Mouse (Mus musculus) forebrain, postnatal 0 days (tissue): ENCODE measurements around the gene Olfr56. TPM values are rescaled to one million over a fixed set of nuclear protein-coding genes. Genes with fewer than 3 reads are reported as not detected.
"Not testable (repeated sequence)": the region's sequence is repeated elsewhere in the genome, so short reads cannot be mapped to it uniquely, and the experiment has no call there.

ENCODE experiments used
- ATAC-seq: fragments of 200-750 bp; cut with Nextera tagmentation; 2 replicates; pipeline ENCODE4 v1.8.0; 2017; ENCODE audit warnings: mild to moderate bottlenecking, moderate library complexity
- DNase-seq: peaks from one replicate; pipeline ENCODE4 v3.0.0-alpha.2; 2015
- H3K27ac ChIP-seq: fragments of 300-500 bp; sonication (generic); 2 replicates; pipeline ENCODE4 v1.5.1; 2014; ENCODE audit warnings: low read depth, mild to moderate bottlenecking, antibody characterized with exemption, low read length, moderate library complexity, mixed read lengths
- H3K27me3 ChIP-seq: fragments of 300-500 bp; sonication (generic); 2 replicates; pipeline ENCODE4 v1.6.1; 2014; ENCODE audit warnings: mild to moderate bottlenecking, low read length, mixed read lengths; ENCODE audit not compliant: insufficient read depth
- H3K36me3 ChIP-seq: fragments of 300-500 bp; sonication (generic); 2 replicates; pipeline ENCODE4 v1.6.1; 2014; ENCODE audit warnings: mild to moderate bottlenecking, moderate library complexity; ENCODE audit not compliant: insufficient read depth
- H3K4me1 ChIP-seq: fragments of 300-500 bp; sonication (generic); 2 replicates; pipeline ENCODE4 v1.6.1; 2014; ENCODE audit warnings: antibody characterized with exemption; ENCODE audit not compliant: insufficient read depth
- H3K4me2 ChIP-seq: fragments of 300-500 bp; sonication (generic); 2 replicates; pipeline ENCODE4 v1.6.1; 2014; ENCODE audit warnings: low read depth, mild to moderate bottlenecking, moderate library complexity
- H3K4me3 ChIP-seq: fragments of 300-500 bp; sonication (generic); 2 replicates; pipeline ENCODE4 v1.5.1; 2014; ENCODE audit warnings: low read depth, low read length, mixed read lengths
- H3K9ac ChIP-seq: fragments of 300-500 bp; sonication (generic); 2 replicates; pipeline ENCODE4 v1.6.1; 2014; ENCODE audit warnings: mild to moderate bottlenecking
- H3K9me3 ChIP-seq: fragments of 300-500 bp; sonication (generic); 2 replicates; pipeline ENCODE4 v1.6.1; 2016; ENCODE audit warnings: low read length
- WGBS: fragments of 180-500 bp; shearing (Covaris S2); extraction: QIAGEN DNeasy Blood & Tissue Kit; methylation state at CpG from one replicate; pipeline ENCODE4 v1.1.7; 2014; 5-methylcytosine and 5-hydroxymethylcytosine counted together
- polyA plus RNA-seq: library from polyadenylated mRNA; unstranded; fragments of >200 nt; fragmentation: Nextera tagmentation; extraction: Ambion mirVana; gene quantifications from 2 replicates; pipeline ENCODE4 v1.2.1, GENCODE M21; 2015
- total RNA-seq: library from RNA; depleted of rRNA; stranded (reverse); fragments of >200 nt; gene quantifications from 2 replicates; pipeline ENCODE4 v1.2.3, GENCODE M21; 2014

The Olfr56 gene
- total and polyA plus RNA-seq, 2 experiments from 2014 or later: not detected

DNA sequence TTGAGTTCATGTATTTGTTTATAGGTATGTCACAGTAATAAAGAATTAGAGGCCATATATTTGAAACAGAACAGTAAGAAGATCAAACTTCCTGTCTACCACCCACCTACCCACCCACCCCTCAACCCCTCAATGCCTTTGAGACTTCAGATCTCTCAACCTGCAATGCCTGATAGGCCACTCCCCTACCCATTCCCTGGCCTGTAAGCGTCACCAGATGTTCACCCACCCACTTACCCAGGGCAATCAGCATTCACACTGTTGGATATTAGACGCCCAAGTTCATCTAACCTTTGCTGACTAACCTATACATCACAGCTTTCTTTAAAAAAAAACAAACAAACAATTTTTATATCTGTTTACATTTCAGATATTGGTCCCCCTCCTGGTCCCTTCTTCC, 11.3 kb downstream of the Olfr56 start:
- H3K27me3 ChIP-seq, H3K27ac ChIP-seq, H3K36me3 ChIP-seq, ATAC-seq, H3K4me2 ChIP-seq, H3K9me3 ChIP-seq, DNase-seq, H3K4me3 ChIP-seq, H3K9ac ChIP-seq, H3K4me1 ChIP-seq: not testable (repeated sequence)
- 92% methylated on average over 1 of the region's 2 CpGs for WGBS

DNA sequence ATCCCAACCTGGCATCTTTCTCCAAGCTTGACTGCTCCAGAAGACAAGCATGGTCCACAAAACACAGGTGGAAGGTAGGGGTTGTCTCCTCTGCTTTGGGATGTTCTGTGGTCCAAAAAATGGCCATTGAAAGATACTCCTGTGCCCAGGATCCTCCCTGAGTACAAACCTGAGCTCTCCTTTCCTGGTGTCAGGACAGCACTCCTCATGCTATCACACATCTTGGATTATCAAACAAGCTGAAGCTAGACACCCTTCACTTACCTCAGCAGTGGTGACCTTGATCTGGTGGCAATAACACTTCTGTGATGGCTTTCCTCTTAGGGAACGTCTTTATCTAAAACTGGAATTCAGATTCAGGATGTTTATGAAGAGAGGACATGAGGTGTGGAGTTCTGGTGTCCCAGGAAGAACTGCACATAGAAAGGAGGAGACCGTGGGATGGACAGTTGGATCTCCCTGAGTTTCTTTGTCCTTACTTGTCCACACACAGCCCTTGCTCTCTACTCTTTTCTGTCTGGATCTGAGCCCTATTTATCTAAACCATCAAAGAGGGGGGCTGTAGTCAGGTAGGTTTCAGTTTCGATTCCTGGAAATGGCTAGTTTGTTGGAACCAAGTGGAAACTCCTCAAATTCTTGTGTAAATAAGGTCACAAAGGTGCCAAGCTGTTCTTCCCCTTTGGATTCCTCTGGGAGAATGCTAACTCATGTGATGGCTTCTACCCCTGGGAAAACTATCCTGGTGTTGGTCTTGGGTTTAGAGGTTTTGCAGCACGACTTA, 13.2 kb downstream of the Olfr56 start, which contains the start of gene Gm12185:
Gm12185 (minus strand) TSS at position 487 of the 781 bp plus-strand sequence.
- H3K27ac ChIP-seq, H3K27me3 ChIP-seq, H3K4me3 ChIP-seq, H3K4me2 ChIP-seq, ATAC-seq, DNase-seq, H3K36me3 ChIP-seq, H3K9me3 ChIP-seq, H3K4me1 ChIP-seq, H3K9ac ChIP-seq: not testable (repeated sequence)
- 74% methylated on average over 4 of the region's 4 CpGs for WGBS

DNA sequence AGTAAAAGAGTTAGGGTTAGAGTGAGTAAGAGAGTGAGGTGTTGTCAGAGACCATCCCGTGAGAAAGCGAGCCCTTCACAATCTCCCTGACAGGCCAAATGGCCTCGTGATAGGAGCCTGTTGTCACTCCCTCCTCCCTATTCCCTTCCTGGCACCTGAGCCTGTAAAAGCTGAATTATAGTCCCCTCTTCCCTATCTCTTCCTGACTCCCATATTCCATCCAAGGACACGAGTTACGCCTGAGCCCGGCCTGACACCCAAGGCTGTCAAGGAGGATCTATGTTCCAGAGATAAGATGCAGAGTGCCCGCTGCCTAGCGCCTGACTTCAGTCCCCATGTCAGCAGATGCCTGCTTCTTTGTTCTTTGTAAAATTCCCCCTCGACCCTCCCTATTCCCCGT, 14.6 kb downstream of the Olfr56 start:
- H3K27me3 ChIP-seq: not testable (repeated sequence)

DNA sequence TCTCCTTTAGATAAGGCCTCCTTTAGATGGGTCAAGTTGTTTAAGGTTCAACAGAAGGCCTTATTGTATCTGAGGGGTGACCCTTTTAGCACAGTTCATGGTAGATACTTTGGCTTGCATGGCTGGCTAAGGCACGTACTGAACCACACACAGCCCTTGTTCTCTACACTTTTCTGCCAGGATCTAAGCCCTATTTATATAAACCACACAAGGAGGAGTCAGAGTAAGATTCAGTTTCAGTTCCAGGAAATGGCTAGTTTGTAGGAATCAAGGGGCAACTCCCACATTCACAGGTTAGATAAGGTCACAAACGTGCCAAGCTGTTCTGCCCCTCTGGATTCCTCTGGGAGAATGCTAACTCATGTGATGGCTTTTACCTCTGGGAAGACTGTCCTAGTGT, 15.3 kb downstream of the Olfr56 start, which contains the start of gene Tgtp1:
Tgtp1 (minus strand) TSS at position 155 of the 400 bp plus-strand sequence.
- H3K4me2 ChIP-seq, H3K9ac ChIP-seq, H3K27ac ChIP-seq, H3K4me3 ChIP-seq, DNase-seq, H3K27me3 ChIP-seq, ATAC-seq, H3K36me3 ChIP-seq, H3K4me1 ChIP-seq, H3K9me3 ChIP-seq: not testable (repeated sequence)
- 78% methylated on average over 2 of the region's 2 CpGs for WGBS

More for the DNA sequence above, 14.6 kb downstream of the Olfr56 start:
- H3K9ac ChIP-seq, H3K36me3 ChIP-seq, H3K4me1 ChIP-seq, ATAC-seq, H3K9me3 ChIP-seq, H3K27ac ChIP-seq, DNase-seq, H3K4me2 ChIP-seq, H3K4me3 ChIP-seq: not testable (repeated sequence)
- 74% methylated on average over 10 of the region's 10 CpGs for WGBS

DNA sequence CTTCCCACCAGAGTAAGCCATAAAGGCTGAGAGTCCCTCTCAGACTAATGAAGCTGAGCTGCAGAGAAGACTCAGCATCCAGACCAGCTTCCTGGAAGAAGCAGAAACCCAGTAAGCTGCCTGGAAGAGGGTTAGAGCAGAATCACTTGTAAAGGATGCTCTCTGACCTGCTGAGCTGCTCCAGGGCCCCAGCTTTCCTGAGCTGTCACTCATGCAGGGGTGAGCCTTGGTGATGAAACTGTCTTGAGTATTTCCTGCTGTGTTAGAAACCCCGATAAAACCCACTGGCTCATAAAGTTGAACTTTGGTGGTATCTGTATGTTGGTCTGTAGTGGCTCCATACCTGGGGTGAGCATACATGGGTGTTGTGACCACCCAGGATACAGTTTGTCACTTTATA, 21.7 kb downstream of the Olfr56 start:
- ATAC-seq, H3K9me3 ChIP-seq, H3K4me1 ChIP-seq, DNase-seq, H3K27me3 ChIP-seq, H3K4me3 ChIP-seq, H3K36me3 ChIP-seq, H3K4me2 ChIP-seq, H3K27ac ChIP-seq, H3K9ac ChIP-seq: not testable (repeated sequence)
- 83% methylated on average over 1 of the region's 1 CpGs for WGBS

- not testable (repeated sequence) for H3K4me3 ChIP-seq, H3K4me2 ChIP-seq, H3K27me3 ChIP-seq, H3K9me3 ChIP-seq, H3K9ac ChIP-seq, H3K36me3 ChIP-seq, H3K4me1 ChIP-seq, ATAC-seq, DNase-seq, H3K27ac ChIP-seq
- 76% methylated on average over 2 of the region's 2 CpGs for WGBS
Measured at GRCm38 (mm10) chr11:49006317-49006716, 27.6 kb downstream of the Olfr56 start.

DNA sequence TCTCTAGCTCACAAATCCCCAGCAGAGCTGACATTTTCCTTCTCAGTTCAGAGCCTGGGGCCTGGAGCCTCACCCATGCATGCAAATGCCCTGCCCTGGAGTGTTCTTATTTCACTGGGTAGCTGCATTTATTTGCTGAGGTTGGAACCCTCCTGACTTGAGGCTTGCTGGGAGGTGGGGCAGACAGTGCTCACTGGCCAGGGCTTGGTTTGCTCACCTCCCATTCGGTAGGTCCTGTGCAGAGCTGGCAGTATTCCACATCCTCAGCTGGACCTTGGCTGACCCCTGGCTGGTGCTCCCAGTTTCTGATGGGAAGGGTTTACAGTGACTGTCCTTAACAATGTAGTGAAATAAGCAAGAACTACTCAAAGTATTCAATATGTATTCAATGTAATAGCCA, 28.1 kb downstream of the Olfr56 start:
- DNase-seq, H3K4me1 ChIP-seq, H3K27ac ChIP-seq, H3K9ac ChIP-seq, H3K4me2 ChIP-seq, H3K9me3 ChIP-seq, ATAC-seq, H3K36me3 ChIP-seq, H3K27me3 ChIP-seq, H3K4me3 ChIP-seq: not testable (repeated sequence)
- WGBS: 54% methylated on average over 1 of the region's 1 CpGs

DNA sequence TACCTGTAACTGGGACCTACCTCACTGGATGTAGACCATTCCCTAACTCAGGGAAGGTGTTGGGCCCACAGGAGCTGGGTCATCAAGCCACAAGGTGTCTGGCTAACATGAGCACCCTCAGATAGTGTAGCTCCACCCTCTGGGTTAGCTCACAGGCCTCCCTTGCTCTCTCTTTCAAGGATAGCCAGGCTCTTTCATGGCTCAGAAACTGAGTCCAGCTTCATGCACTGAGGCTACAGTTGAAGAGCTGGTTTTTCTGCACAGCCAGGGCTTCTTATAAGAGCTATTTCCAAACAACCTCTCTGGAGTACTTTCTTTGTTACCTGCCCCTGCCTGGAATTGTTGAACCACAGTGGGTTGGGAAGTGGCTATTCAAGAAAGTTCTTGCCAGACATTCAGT, 33.4 kb downstream of the Olfr56 start:
- H3K9me3 ChIP-seq, H3K4me2 ChIP-seq, H3K27ac ChIP-seq, H3K4me1 ChIP-seq, H3K4me3 ChIP-seq, H3K9ac ChIP-seq, ATAC-seq, H3K27me3 ChIP-seq, H3K36me3 ChIP-seq, DNase-seq: not testable (repeated sequence)

DNA sequence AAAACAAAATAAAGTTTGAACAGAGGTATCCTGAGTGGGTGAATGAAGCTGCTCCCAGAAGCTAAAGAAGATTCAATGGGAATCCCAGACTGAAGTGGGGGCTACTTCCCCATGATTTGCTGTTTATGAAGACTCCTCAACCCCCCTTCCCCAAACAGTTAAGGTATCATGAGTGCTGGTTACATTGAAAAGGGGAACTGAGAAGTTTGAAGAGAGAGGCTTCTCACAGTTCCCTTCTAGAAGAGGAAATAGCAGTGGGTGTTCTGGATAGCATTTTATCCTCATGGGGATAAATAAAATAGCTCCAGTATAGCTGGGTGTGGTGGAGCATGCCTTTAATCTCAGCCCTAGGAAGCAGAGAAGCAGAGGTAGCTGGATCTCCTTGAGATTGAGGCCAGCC, 71.4 kb downstream of the Olfr56 start:
- H3K9me3 ChIP-seq, H3K27me3 ChIP-seq, H3K4me3 ChIP-seq, H3K36me3 ChIP-seq, DNase-seq, ATAC-seq, H3K4me1 ChIP-seq, H3K27ac ChIP-seq, H3K9ac ChIP-seq, H3K4me2 ChIP-seq: not testable (repeated sequence)

- not testable (repeated sequence) for H3K36me3 ChIP-seq, H3K27me3 ChIP-seq, H3K9ac ChIP-seq, H3K9me3 ChIP-seq, DNase-seq, ATAC-seq, H3K27ac ChIP-seq, H3K4me3 ChIP-seq, H3K4me1 ChIP-seq, H3K4me2 ChIP-seq
- WGBS: 73% methylated on average over 1 of the region's 6 CpGs
Measured at GRCm38 (mm10) chr11:49051093-49051891, 72.6 kb downstream of the Olfr56 start, which contains the start of gene 9930111J21Rik2. 9930111J21Rik2 (minus strand) TSS chr11:49051242.
